Mouse (Mus musculus) frontal cortex, adult 2 months (tissue): ENCODE measurements around the gene Ropn1l. TPM values are rescaled to one million over a fixed set of nuclear protein-coding genes. Genes with fewer than 3 reads are reported as not detected.

Experiments
- DNase-seq, 2 experiments: peaks; one replicate each; pipeline ENCODE4 v3.0.0; 2022; ENCODE audit warnings: low spot score in 1 of 2; ENCODE audit errors: extremely low spot score in 1 of 2
- polyA plus RNA-seq: library from polyadenylated mRNA; depleted of rRNA; stranded (reverse); fragments of >200 nt; gene quantifications from 2 replicates; pipeline ENCODE4 v1.2.3, GENCODE M21; 2012; rRNA removed

Ropn1l gene
- polyA plus RNA-seq = 0.88 and 1.5 TPM in 2 replicates

- peak; percentile 73 to 91 for DNase-seq
Observed at GRCm38 (mm10) chr15:31453098-31453916, at the start of gene Ropn1l. Ropn1l (minus strand) TSS chr15:31453737.

- no peak for DNase-seq
Observed at GRCm38 (mm10) chr15:31502996-31503395, 49.5 kb upstream of the Ropn1l start.

- no peak for DNase-seq
Observed at GRCm38 (mm10) chr15:31502313-31502712, 48.8 kb upstream of the Ropn1l start.

- no peak for DNase-seq
Observed at GRCm38 (mm10) chr15:31494803-31495202, 41.3 kb upstream of the Ropn1l start.

- no peak for DNase-seq
Observed at GRCm38 (mm10) chr15:31494310-31494709, 40.8 kb upstream of the Ropn1l start.

GRCm38 (mm10) chr15:31487407-31487806, 33.9 kb upstream of the Ropn1l start:
- DNase-seq = no peak

- DNase-seq = no peak
Observed at GRCm38 (mm10) chr15:31476678-31477077, 23.1 kb upstream of the Ropn1l start.

GRCm38 (mm10) chr15:31472645-31473574, 19.4 kb upstream of the Ropn1l start:
- no peak for DNase-seq

- no peak for DNase-seq
Observed at GRCm38 (mm10) chr15:31471529-31471928, 18.0 kb upstream of the Ropn1l start.

- DNase-seq = no peak
Observed at GRCm38 (mm10) chr15:31469497-31469896, 16.0 kb upstream of the Ropn1l start.

- no peak for DNase-seq
Observed at GRCm38 (mm10) chr15:31468806-31469205, 15.3 kb upstream of the Ropn1l start.

GRCm38 (mm10) chr15:31466749-31467148, 13.2 kb upstream of the Ropn1l start:
- DNase-seq = no peak

GRCm38 (mm10) chr15:31466295-31466694, 12.8 kb upstream of the Ropn1l start:
- no peak for DNase-seq

GRCm38 (mm10) chr15:31465806-31466205, 12.3 kb upstream of the Ropn1l start:
- no peak for DNase-seq

- DNase-seq = no peak
Observed at GRCm38 (mm10) chr15:31460571-31460970, 7.0 kb upstream of the Ropn1l start.

- no peak for DNase-seq
Observed at GRCm38 (mm10) chr15:31458081-31458480, 4.5 kb upstream of the Ropn1l start.

GRCm38 (mm10) chr15:31456381-31456780, 2.8 kb upstream of the Ropn1l start:
- DNase-seq = no peak

- DNase-seq = no peak
Observed at GRCm38 (mm10) chr15:31454861-31455295, 1.3 kb upstream of the Ropn1l start.

GRCm38 (mm10) chr15:31454096-31454860, 741 bp upstream of the Ropn1l start:
- DNase-seq = no peak

- no peak for DNase-seq
Observed at GRCm38 (mm10) chr15:31452336-31453097, 1.0 kb downstream of the Ropn1l start.
